Mouse (Mus musculus): ENCODE results near the gene Osgin1.
A peak's percentile ranks its signal among the peaks of the same experiment; 100 is the strongest.

The Osgin1 gene

GRCm38 (mm10) chr8:119446211-119446989 is 12.5 kb downstream of the Osgin1 start, which contains the start of gene Necab2:
Necab2 (plus strand) TSS chr8:119446719.
- peak; percentile 72 for DNase-seq (ENCODE audit: low spot score)

DNA sequence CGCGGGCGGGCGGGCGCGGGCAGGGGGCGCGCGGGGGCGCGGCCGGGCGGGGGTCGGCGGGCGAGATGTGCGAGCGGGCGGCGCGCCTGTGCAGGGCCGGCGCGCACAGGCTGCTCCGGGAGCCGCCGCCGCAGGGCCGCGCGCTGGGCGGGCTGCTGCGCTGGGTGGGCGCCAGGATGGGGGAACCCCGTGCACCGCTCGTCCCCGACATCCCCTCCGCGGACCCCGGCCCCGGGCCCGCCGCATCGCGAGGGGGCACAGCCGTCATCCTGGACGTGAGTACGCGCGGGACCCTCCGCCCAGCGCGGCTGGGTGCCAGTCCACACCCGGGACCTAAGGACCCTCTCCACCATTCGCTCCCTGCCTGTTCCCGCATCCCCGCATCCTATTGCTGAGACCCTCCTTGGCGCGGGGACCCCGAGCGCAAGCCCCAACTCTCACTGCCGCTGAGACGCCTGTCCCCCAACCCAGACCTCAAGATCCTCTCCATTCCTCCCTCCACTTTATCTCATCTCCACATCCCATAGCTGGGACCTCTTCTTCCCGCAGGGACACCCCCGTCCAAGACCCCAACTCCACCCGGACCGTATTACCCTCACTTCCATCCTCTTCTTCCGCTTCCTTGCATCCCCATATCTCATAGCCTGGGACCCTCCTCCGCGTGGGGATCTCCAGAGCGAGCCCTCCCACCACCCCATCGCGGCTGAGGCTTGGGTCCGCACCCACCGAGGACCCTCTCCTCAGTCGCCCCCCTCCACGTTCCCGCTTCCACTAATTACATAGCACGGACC is 13.3 kb downstream of the Osgin1 start:
- no peak for DNase-seq (ENCODE audit: low spot score)

GRCm38 (mm10) chr8:119447781-119448170 is 13.9 kb downstream of the Osgin1 start:
- DNase-seq (ENCODE audit: low spot score) = no peak

- no peak for DNase-seq (ENCODE audit: low spot score)
These were observed 15.7 kb downstream of the Osgin1 start for GRCm38 (mm10) chr8:119449627-119450026.

GRCm38 (mm10) chr8:119451131-119451530 is 17.2 kb downstream of the Osgin1 start:
- no peak for DNase-seq (ENCODE audit: low spot score)

DNA sequence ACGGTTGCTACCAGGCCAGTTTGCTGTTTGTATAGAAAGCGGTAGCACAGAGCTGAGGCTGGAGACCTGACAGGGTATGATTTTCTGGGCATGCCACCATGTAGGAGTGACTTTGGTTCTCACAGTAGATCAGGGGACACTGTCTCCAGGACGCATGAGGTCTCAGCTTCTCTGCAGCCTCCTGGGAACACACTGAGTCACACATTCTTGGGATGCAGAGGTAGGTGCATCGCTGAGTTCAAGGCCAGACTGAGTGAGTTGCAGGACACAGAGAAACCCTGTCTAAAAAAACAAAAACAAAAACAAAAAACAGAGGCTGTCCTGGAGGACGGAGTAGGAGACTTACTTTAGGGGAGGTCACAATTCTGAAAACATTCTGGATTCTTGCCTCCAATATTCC is 19.0 kb downstream of the Osgin1 start:
- no peak for DNase-seq (ENCODE audit: low spot score)

GRCm38 (mm10) chr8:119456045-119456444 is 22.1 kb downstream of the Osgin1 start:
- no peak for DNase-seq (ENCODE audit: low spot score)

DNA sequence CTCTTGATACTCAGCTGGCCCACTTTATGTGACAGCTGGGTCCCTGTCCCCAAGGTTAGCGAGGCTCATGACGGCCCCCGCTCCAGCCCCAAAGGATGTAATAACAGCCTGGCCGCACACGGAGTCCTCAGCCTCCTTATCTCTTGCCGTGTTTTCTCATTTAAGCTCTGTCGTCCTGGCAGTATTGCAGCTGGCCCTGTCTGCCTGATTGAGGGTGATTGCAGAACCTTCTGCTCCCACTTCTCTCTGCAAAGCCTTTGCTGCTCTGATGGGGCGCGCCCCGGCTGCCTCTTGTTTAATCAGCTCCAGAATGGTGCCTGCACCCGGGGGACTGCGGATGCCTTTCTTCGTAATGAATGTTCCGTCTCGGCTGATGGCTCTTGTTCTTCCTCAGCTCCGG is 25.8 kb downstream of the Osgin1 start:
- no peak for DNase-seq (ENCODE audit: low spot score)

DNA sequence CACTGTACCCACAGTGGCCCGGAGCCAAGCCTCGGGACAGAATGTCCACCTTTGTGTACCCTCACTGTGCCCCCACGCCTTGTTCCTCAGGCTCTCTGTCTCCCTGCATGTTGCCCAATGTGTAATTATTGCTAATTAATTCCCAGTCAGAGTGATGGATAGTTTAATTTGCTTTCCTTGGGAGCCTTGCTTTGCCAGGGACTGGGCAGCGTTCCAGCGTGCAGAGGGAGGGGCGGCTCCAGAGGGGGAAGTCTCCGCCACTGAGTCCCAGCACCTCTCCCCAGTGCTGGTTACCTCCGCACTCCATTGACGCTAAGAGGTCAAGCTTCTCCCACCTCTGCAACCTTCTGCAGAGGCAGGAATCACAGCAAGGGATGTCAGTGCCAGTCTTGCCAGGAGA is 27.4 kb downstream of the Osgin1 start:
- DNase-seq (ENCODE audit: low spot score) = no peak

DNA sequence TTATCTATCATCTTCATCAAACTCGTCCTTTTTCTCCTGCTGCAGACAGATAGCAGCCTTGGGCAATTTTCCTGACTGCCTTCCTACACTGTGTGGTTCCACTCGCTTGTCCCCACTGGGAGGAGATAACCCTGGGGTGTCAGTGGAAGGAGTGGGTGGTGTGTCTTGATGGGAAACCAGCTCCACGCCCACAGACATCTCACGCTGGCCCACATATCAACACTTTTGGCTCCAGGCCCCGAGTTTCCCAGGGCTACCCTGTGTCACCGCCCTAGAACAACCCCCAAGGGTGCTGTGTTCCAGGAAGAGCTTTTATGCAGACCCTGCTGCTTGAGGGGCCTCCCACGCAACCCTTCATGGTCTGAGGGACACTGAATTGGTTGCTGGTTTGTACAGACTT is 29.8 kb downstream of the Osgin1 start:
- no peak for DNase-seq (ENCODE audit: low spot score)

- no peak for DNase-seq (ENCODE audit: low spot score)
These were observed 32.2 kb downstream of the Osgin1 start for GRCm38 (mm10) chr8:119466105-119466504.

- DNase-seq (ENCODE audit: low spot score) = no peak
These were observed 32.9 kb downstream of the Osgin1 start for GRCm38 (mm10) chr8:119466794-119467193.

GRCm38 (mm10) chr8:119468091-119468490 is 34.2 kb downstream of the Osgin1 start:
- no peak for DNase-seq (ENCODE audit: low spot score)

GRCm38 (mm10) chr8:119478684-119479083 is 44.8 kb downstream of the Osgin1 start:
- DNase-seq (ENCODE audit: low spot score) = no peak

GRCm38 (mm10) chr8:119484145-119484896 is 50.4 kb downstream of the Osgin1 start:
- no peak for DNase-seq (ENCODE audit: low spot score)

- no peak for DNase-seq (ENCODE audit: low spot score)
These were observed 53.2 kb downstream of the Osgin1 start for GRCm38 (mm10) chr8:119487093-119487492.
